Mouse (Mus musculus) splenic B cell, adult 2 months (primary cell): Measurements from ENCODE around the gene Trim80.

Experiments used
- DNase-seq: peaks from one replicate; pipeline ENCODE4 v3.0.0-alpha.2; 2011; ENCODE audit warnings: low read depth, low spot score
- H3K27me3 ChIP-seq: 2 replicates; pipeline ENCODE4 v1.6.1; 2012; ENCODE audit warnings: mild to moderate bottlenecking, low read length, moderate library complexity, mixed read lengths; ENCODE audit not compliant: control insufficient read depth, poor library complexity, insufficient read depth, severe bottlenecking
- H3K36me3 ChIP-seq: 2 replicates; pipeline ENCODE4 v1.6.1; 2012; ENCODE audit warnings: mild to moderate bottlenecking, low read length, moderate library complexity, mixed read lengths; ENCODE audit not compliant: control insufficient read depth, poor library complexity, insufficient read depth, severe bottlenecking

The Trim80 gene

DNA sequence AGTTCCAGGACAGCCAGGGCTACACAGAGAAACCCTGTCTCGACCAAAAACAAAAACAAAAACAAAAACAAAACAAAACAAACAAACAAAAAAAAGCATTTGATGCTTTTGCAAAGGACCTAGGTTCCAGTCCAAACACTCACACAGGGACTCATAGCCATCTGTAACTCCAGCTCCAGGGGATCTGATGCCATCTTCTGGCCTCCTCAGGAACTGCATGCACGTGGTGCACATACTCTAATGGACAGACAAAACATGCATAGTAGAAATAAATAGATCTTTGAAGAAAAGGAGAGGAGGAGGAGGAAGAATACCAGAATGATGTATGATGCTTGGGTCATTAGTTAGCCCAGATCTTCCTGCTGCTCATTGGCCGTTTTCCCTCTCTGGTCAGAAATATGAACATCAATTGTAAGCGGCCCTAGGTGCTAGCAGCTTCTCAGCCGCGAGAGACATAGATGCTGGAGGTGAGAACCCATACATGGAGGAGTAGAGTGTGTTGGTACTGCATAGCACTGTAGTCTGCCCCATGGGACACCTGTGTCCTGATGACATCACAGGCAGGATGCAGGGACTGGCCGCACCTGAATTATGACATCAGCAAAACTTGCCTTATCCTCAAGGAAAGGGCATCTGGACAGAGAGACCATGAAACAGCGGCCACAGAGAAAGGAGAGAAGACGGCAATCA lies at the start of gene Trim80:
TSS of gene Trim80 (plus strand) at position 640 of the 690 bp plus-strand sequence.
- Histone ChIP-seq H3K27me3 (no peaks in the 10 kb centered on the region), H3K36me3 (no peaks in the 10 kb centered on the region)
- DNase-seq = peak; percentile 21

DNA sequence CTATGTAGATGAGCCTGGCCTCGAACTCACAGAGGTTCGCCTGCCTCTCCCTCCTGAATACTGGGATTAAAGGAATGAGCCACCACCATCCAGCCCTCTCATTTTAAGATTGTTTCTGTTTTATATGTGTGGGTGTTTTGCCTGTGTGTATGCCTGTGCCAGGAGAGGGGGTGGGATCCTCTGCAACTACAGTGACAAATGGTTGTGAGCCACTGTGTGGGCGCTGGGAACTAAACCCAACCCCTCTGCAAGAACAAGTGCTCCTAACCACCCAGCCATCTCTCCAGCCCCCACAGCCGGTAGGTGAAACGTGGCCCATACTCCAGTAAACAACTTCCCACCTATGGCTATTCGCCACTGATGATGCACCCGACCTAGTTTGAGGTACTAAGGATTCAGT lies 49.0 kb upstream of the Trim80 start:
- no peaks in the 10 kb centered on the region for H3K36me3 ChIP-seq
- no peaks in the 10 kb centered on the region for H3K27me3 ChIP-seq
- DNase-seq = no peak

DNA sequence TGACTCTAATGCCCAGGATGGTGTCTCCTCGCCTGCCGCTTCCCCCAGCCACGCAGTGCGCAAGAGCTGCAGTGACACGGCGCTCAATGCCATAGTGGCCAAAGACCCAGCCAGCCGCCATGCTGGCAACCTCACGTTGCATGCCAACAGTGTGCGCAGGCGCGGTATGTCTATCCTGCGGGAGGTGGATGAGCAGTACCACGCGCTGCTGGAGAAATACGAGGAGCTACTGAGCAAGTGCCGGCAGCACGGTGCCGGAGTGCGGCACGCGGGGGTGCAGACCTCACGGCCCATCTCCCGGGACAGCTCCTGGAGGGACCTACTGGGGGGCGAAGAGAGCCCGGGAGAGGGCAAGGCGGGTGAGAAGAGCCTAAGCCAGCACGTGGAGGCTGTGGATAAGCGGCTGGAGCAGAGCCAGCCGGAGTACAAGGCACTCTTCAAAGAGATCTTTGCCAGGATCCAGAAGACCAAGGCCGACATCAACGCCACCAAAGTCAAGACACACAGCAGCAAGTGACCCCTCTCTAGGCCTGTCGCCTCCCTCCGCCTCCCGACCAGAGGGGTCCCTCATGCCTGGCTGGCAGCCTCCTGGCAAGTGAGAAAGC lies 46.5 kb upstream of the Trim80 start:
- H3K36me3 ChIP-seq = no peaks in the 10 kb centered on the region
- no peaks in the 10 kb centered on the region for H3K27me3 ChIP-seq
- DNase-seq = no peak

DNA sequence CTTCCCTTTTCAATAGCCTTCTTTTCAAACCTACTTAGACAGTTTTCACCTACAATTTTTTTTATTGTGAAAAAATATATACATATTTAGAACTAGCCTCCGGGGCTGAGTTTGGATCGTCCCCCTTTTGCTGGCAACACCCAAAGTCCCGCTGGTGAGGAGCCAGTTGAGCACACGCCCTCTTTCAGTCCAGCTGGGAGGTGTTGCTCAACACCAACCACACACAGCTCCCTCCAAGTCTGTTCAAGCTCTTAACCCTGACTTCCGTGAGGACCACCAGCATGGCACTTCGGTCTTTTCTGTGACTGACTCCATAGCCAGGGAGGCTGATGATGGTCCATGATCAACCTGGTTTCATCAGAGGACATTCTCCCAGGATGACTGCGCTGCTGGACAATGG lies 42.3 kb upstream of the Trim80 start:
- no peaks in the 10 kb centered on the region for H3K27me3 ChIP-seq
- no peaks in the 10 kb centered on the region for H3K36me3 ChIP-seq
- no peak for DNase-seq

DNA sequence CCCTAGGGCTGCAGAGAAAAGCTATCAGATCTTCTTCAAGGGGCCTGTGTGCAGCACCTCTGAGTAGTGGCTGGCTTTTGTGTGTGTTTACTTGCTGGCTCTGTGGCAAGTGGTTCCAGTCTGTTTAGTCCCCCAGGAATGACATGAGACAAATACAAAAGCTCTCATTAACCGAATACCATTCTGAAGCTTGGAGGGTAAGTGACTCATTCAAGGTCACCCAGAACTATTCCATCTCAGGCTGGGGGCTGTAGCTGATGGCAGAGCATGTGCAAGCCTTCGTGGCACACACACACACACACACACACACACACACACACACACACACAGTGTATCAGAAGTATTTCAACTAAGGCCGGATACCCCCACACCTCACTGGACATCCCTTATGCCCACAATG lies 40.2 kb upstream of the Trim80 start:
- H3K36me3 ChIP-seq = no peaks in the 10 kb centered on the region
- no peak for DNase-seq
- H3K27me3 ChIP-seq = no peaks in the 10 kb centered on the region

DNA sequence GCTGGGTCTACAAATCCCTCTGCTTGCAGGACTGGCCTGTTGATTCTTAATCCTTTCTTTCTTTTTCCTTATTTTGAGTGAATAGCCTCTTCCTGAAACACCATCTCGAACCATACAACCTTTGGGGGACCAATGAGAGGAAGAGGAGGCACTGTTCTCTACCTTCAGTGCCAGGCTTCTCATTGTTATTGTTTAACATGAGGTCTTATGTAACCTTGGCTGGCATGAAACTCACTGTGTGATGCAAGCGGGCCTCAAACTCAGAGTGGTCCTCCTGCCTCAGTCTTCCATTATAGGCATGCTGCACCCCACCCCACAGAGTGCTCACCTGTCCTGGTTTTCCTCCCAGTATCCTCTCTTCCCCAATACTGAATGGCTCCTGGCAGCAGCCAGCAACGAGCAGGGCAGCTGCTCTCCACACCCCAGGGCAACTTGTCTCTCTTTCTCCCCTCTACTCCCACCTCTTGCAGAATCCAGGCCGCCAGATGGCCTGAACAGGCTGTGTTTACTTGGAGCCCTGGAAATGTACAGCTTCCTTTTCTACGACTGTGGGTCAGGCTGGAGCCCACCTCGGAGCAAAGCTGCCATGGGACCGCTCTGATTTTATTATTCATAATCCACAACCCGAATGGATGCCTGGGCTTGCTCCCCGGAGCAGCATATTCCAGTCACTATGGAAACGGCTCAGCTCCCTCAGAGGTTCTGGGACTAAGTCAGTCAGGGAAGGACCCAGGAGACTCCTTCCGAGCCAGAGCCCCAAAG lies 39.5 kb upstream of the Trim80 start:
- no peak for DNase-seq
- H3K27me3 ChIP-seq = no peaks in the 10 kb centered on the region
- H3K36me3 ChIP-seq = no peaks in the 10 kb centered on the region

DNA sequence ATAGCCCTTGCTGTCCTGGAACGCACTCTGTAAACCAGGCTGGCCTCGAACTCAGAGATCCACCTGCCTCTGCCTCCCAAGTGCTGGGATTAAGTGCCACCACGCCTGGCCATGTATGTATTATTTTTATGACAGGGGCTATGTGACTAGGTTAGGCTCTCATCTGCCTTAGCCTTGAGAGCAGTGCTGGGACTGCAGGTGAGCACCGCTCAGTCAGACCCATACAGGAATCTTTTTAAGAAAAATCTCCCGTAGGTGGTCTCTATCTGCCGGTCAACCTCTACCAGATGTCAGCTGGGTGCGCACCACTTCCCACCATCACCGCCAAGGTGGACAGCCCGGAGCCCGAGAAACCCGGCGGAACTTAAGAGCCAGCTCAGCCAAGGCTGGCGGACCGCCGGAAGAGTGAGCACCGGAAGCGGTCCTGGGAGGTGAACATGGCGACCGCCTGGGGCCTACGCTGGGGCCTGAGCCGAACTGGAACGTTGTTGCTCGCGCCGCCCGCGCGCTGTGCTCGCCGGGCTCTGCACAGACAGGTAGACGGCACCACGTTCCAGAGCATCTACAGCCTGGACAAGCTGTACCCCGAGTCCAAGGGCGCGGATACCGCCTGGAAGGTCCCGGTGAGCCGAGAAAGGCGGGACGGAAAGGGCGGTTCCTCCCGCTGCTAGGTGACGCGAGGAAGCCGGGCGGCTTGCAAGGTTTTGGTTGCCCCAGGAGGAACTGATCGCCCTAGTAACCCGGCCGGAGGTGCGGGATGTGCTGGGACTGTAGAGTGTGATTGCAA lies 36.8 kb upstream of the Trim80 start, which contains the start of gene Mrpl58:
TSS of gene Mrpl58 (plus strand) at position 415 of the 787 bp plus-strand sequence.
- no peaks in the 10 kb centered on the region for H3K27me3 ChIP-seq
- peak; percentile 82 for DNase-seq
- H3K36me3 ChIP-seq = no peaks in the 10 kb centered on the region

DNA sequence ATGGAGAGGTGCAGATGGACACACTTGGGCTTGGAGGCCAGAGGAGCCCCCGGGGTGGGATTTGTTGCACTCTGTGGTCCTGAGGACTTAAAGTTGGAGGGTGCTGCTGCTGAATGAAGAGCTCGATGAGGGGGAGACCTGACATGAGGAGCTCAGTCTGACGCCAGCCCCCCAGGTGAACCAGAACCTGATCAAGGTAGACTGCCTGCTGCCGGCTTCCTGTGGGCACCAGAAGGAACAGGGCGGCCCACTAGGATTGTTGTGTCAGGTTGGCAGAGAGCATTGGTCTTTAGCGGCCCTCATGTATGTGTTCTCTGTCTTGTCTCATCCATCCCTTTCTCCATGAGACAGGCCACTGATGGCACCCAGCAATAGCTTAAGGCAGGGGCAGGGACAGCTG lies 34.6 kb upstream of the Trim80 start:
- DNase-seq = no peak
- H3K36me3 ChIP-seq = no peaks in the 10 kb centered on the region; the same call in 1 of the 2 replicates

DNA sequence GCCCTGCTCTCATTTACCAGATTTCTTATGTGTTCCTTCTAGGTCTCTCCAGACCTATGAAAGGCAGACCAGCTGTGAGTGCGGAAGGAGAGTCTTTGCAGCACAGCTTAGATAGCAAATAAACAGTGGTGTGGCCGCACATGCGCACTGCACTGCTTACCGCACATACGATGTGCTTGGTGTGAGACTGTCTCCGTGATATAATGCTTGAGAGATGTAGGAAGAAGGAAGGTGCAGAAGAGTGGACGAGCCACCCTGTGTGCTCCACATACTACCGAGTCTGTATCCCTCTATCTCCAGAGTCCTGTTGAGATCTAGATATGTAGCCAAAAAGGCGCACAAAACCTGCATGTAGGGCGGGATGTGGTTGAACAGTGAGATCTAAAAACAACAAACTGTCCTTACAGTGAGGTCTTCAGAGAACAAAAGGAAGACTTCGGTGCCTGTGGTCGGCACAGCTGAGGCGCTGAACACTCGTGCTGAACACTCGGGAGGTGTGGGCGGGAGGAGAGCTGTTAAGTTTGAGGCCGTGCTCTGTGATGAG lies 33.4 kb upstream of the Trim80 start:
- no peaks in the 10 kb centered on the region for H3K27me3 ChIP-seq
- DNase-seq = no peak
- no peaks in the 10 kb centered on the region; the same call in 1 of the 2 replicates for H3K36me3 ChIP-seq

More for the DNA sequence above, 34.6 kb upstream of the Trim80 start:
- H3K27me3 ChIP-seq = no peaks in the 10 kb centered on the region

DNA sequence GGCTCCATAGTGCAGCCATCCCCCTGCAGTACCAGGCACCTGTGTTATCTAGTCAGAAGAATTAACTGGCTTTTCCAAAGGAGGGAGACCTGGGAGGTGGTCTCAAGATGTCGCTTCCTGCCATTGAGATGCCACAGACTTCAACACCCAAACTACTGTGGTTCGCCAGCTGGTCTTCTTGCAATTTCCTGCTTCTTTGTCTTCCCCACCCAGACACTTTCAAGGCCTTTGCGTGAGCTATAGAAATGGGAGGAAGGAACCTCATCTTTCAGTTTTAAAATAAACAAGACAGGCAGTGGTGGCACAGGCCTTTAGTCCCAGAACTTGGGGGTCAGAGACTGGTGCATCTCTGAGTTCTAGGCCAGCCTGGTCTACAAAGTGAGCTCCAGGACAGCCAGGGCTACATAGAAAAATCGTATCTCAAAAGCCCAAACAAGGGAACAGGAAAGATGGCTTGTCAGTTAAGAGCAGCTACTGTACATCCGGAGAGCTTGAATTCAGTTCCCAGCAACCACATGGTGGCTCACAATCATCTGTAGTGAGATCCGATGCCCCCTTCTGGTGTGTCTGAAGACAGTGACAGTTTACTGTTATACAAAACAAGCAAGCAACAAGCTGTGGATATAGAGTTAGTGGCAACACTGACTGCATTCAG lies 32.0 kb upstream of the Trim80 start:
- no peak for DNase-seq
- Histone ChIP-seq H3K27me3 (no peaks in the 10 kb centered on the region), H3K36me3 (no peaks in the 10 kb centered on the region; the same call in 1 of the 2 replicates)

DNA sequence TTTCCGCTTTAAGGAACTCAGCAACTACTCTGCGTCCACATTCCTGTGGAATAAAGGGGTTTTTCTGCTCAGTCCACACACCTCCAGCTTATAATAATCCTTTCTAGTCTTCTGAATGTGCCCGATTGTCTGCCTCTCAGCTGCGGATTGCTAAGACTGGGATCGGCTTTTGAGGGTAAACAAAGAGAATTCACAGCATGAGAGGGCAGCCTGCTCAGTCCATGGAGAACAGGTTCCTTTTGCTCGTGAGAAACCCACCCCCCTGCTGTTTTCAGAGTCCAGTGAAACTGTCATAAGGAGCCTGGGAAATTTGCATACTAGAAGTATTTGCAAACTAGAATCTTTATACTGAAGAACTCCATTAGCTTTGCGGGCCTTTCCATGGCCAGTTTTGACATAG lies 30.8 kb upstream of the Trim80 start:
- no peak for DNase-seq
- Histone ChIP-seq H3K27me3 (no peaks in the 10 kb centered on the region), H3K36me3 (no peaks in the 10 kb centered on the region; the same call in 1 of the 2 replicates)

DNA sequence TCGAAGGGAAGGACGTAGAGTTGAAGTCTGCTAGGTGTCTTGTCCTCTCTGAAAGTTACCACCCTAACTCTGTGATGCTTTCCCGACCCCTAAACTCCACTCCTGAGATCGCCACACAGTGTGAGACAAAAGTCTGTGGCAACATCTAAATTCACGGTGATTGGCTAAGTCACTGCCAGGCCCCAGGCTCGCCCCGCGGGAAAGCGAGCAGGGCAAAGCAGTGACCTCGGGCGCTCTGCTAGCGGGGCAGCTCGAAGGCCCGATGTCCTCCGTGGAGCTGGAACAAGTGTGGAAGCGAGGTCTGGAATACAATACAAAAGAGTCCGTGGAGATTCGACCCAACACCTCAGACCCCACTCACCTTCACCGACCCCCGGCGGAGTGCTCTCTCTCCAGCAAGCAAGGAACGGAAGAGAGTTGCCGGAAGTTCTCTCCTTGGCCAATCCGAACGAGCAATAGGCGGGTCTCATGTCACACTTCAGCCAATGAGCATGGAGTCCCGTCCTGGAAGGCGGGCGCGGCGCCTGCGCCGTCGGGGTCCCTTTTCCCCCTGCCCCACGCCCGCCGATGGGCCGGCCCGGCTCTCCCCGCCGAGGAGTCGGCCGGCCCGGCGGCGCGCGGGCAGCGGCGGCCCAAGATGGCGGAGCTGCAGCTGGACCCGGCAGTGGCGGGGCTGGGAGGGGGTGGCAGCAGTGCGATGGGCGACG lies 20.7 kb upstream of the Trim80 start, which contains the start of the genes Atp5h and Kctd2:
TSS of gene Atp5h (minus strand) at position 432 of the 707 bp plus-strand sequence.
TSS of gene Kctd2 (plus strand) at position 598 of the 707 bp plus-strand sequence.
- Histone ChIP-seq H3K27me3 (no peaks in the 10 kb centered on the region), H3K36me3 (peaks cover 1% of the 10 kb centered on the region)
- DNase-seq = peak; percentile 96
